Mouse (Mus musculus): Measurements from ENCODE around the gene Tspyl3. TPM values are rescaled to one million over a fixed set of nuclear protein-coding genes. Genes with fewer than 3 reads are reported as not detected.

The Tspyl3 gene
- polyA plus RNA-seq, 1 experiment from 2014 or later = 4.7 TPM

GRCm38 (mm10) chr2:153221620-153222019 lies 3.6 kb downstream of the Tspyl3 start:
- 81% methylated on average over 4 of the region's 4 CpGs for WGBS

GRCm38 (mm10) chr2:153218516-153218915 lies 6.7 kb downstream of the Tspyl3 start:
- H3K36me3 ChIP-seq (ENCODE audit: insufficient read depth, low read length) = no peaks in the 10 kb centered on the region
- no peak overlapping the region for H3K4me3 ChIP-seq (ENCODE audit: low read depth, low read length)
- no peak overlapping the region for H3K4me2 ChIP-seq (replicated peaks; ENCODE audit: low read depth, low read length)
- TF ChIP-seq CTCF (IDR thresholded peaks at IDR 0.05) (no peak), EP300 (IDR thresholded peaks at IDR 0.05) (no peak)
- H3K9me3 ChIP-seq (ENCODE audit: low read length) = no peaks in the 10 kb centered on the region
- no peak overlapping the region for H3K27ac ChIP-seq (ENCODE audit: low read length)
- no peak for DNase-seq (ENCODE audit: low spot score)
- WGBS = 78% methylated on average over 3 of the region's 3 CpGs
- ATAC-seq = no peak
- H3K9ac ChIP-seq (replicated peaks; ENCODE audit: low read depth) = no peak overlapping the region
- no peaks in the 10 kb centered on the region for H3K27me3 ChIP-seq (replicated peaks; ENCODE audit: insufficient read depth, low read length)
- H3K4me1 ChIP-seq (ENCODE audit: insufficient read depth, low read depth, low read length) = no peaks in the 10 kb centered on the region

More at GRCm38 (mm10) chr2:153221620-153222019, 3.6 kb downstream of the Tspyl3 start:
- H3K9me3 ChIP-seq (ENCODE audit: low read length) = no peaks in the 10 kb centered on the region
- H3K4me3 ChIP-seq (ENCODE audit: low read depth, low read length) = no peak overlapping the region
- H3K4me1 ChIP-seq (ENCODE audit: insufficient read depth, low read depth, low read length) = no peaks in the 10 kb centered on the region
- H3K4me2 ChIP-seq (replicated peaks; ENCODE audit: low read depth, low read length) = no peak overlapping the region
- no peak overlapping the region for H3K27ac ChIP-seq (ENCODE audit: low read length)
- no peaks in the 10 kb centered on the region for H3K36me3 ChIP-seq (ENCODE audit: insufficient read depth, low read length)
- H3K27me3 ChIP-seq (replicated peaks; ENCODE audit: insufficient read depth, low read length) = no peaks in the 10 kb centered on the region
- no peak for ATAC-seq
- no peak for TF ChIP-seq EP300 (IDR thresholded peaks at IDR 0.05)
- no peak for TF ChIP-seq CTCF (IDR thresholded peaks at IDR 0.05)
- DNase-seq (ENCODE audit: low spot score) = no peak
- H3K9ac ChIP-seq (replicated peaks; ENCODE audit: low read depth) = no peak overlapping the region

- H3K4me3 ChIP-seq (ENCODE audit: low read depth, low read length) = no peak overlapping the region
- H3K4me2 ChIP-seq (replicated peaks; ENCODE audit: low read depth, low read length) = no peak overlapping the region
- H3K9ac ChIP-seq (replicated peaks; ENCODE audit: low read depth) = no peak overlapping the region
- 75% methylated on average over 10 of the region's 10 CpGs for WGBS
- no peaks in the 10 kb centered on the region for H3K4me1 ChIP-seq (ENCODE audit: insufficient read depth, low read depth, low read length)
- H3K27me3 ChIP-seq (replicated peaks; ENCODE audit: insufficient read depth, low read length) = no peaks in the 10 kb centered on the region
- DNase-seq (ENCODE audit: low spot score) (no peak), ATAC-seq (no peak)
- TF ChIP-seq EP300 (IDR thresholded peaks at IDR 0.05) (no peak), CTCF (IDR thresholded peaks at IDR 0.05) (no peak)
- no peaks in the 10 kb centered on the region for H3K9me3 ChIP-seq (ENCODE audit: low read length)
- H3K36me3 ChIP-seq (ENCODE audit: insufficient read depth, low read length) = no peaks in the 10 kb centered on the region
- H3K27ac ChIP-seq (ENCODE audit: low read length) = no peak overlapping the region
These were observed 7.4 kb downstream of the Tspyl3 start for GRCm38 (mm10) chr2:153217826-153218340.

GRCm38 (mm10) chr2:153215421-153215820 lies 9.8 kb downstream of the Tspyl3 start:
- TF ChIP-seq CTCF (IDR thresholded peaks at IDR 0.05) (no peak), EP300 (IDR thresholded peaks at IDR 0.05) (no peak)
- Histone ChIP-seq H3K9me3 (ENCODE audit: low read length) (no peaks in the 10 kb centered on the region), H3K4me1 (ENCODE audit: insufficient read depth, low read depth, low read length) (no peaks in the 10 kb centered on the region), H3K27ac (ENCODE audit: low read length) (no peak overlapping the region), H3K36me3 (ENCODE audit: insufficient read depth, low read length) (no peaks in the 10 kb centered on the region), H3K27me3 (replicated peaks; ENCODE audit: insufficient read depth, low read length) (no peaks in the 10 kb centered on the region), H3K4me2 (replicated peaks; ENCODE audit: low read depth, low read length) (no peak overlapping the region), H3K9ac (replicated peaks; ENCODE audit: low read depth) (no peak overlapping the region), H3K4me3 (ENCODE audit: low read depth, low read length) (no peak overlapping the region)
- DNase-seq (ENCODE audit: low spot score) (no peak), ATAC-seq (no peak)
- WGBS = 73% methylated on average over 4 of the region's 4 CpGs

- Histone ChIP-seq H3K4me3 (ENCODE audit: low read depth, low read length) (no peak overlapping the region), H3K27me3 (replicated peaks; ENCODE audit: insufficient read depth, low read length) (no peaks in the 10 kb centered on the region), H3K36me3 (ENCODE audit: insufficient read depth, low read length) (no peaks in the 10 kb centered on the region), H3K4me2 (replicated peaks; ENCODE audit: low read depth, low read length) (no peak overlapping the region), H3K9ac (replicated peaks; ENCODE audit: low read depth) (no peak overlapping the region), H3K27ac (ENCODE audit: low read length) (peak overlapping the region; percentile 32; the same call in 1 of the 2 replicates), H3K4me1 (ENCODE audit: insufficient read depth, low read depth, low read length) (no peaks in the 10 kb centered on the region), H3K9me3 (ENCODE audit: low read length) (no peaks in the 10 kb centered on the region)
- WGBS = 32% methylated on average over 6 of the region's 6 CpGs
- ATAC-seq (peak; percentile 87), DNase-seq (ENCODE audit: low spot score) (peak; percentile 75)
- TF ChIP-seq EP300 (IDR thresholded peaks at IDR 0.05) = no peak
- no peak for TF ChIP-seq CTCF (IDR thresholded peaks at IDR 0.05)
These were observed 10.4 kb downstream of the Tspyl3 start for GRCm38 (mm10) chr2:153214771-153215259.

- ATAC-seq (no peak), DNase-seq (ENCODE audit: low spot score) (no peak)
- no peaks in the 10 kb centered on the region for H3K9me3 ChIP-seq (ENCODE audit: low read length)
- no peak for TF ChIP-seq CTCF (IDR thresholded peaks at IDR 0.05)
- no peak for TF ChIP-seq EP300 (IDR thresholded peaks at IDR 0.05)
- peaks cover 10% of the 10 kb centered on the region; the same call in 1 of the 2 replicates for H3K36me3 ChIP-seq (ENCODE audit: insufficient read depth, low read length)
- no peak overlapping the region for H3K4me2 ChIP-seq (replicated peaks; ENCODE audit: low read depth, low read length)
- no peaks in the 10 kb centered on the region for H3K4me1 ChIP-seq (ENCODE audit: insufficient read depth, low read depth, low read length)
- no peak overlapping the region for H3K4me3 ChIP-seq (ENCODE audit: low read depth, low read length)
- 83% methylated on average over 4 of the region's 4 CpGs for WGBS
- no peak overlapping the region for H3K27ac ChIP-seq (ENCODE audit: low read length)
- no peaks in the 10 kb centered on the region for H3K27me3 ChIP-seq (replicated peaks; ENCODE audit: insufficient read depth, low read length)
- no peak overlapping the region for H3K9ac ChIP-seq (replicated peaks; ENCODE audit: low read depth)
These were observed 11.9 kb downstream of the Tspyl3 start for GRCm38 (mm10) chr2:153213351-153213750.

All from lung, postnatal 0 days (tissue).